Mouse (Mus musculus) adrenal gland, postnatal 14 days (tissue): ENCODE measurements around the gene Olfr304. TPM values are rescaled to one million over a fixed set of nuclear protein-coding genes. Genes with fewer than 3 reads are reported as not detected.
"Not testable (repeated sequence)": the region's sequence is repeated elsewhere in the genome, so short reads cannot be mapped to it uniquely, and the experiment has no call there.

Experiments used
- DNase-seq: peaks from one replicate; pipeline ENCODE4 v3.0.0; 2021; ENCODE audit warnings: mixed read lengths
- long read RNA-seq, 2 experiments: library from polyadenylated mRNA; stranded (forward); transcript quantifications; one replicate each; pipeline ENCODE4 v2.0.0; 2021
- total RNA-seq: library from RNA; stranded (reverse); gene quantifications from 2 replicates; pipeline ENCODE4 v1.2.3, GENCODE M21; 2021

Olfr304 gene
- total RNA-seq, result not detected in 2 replicates
- long read RNA-seq, experiment 1, result 0 reads
- long read RNA-seq, experiment 2, result 0 reads

- no peak for DNase-seq
Measured at GRCm38 (mm10) chr7:86386558-86386957, at the start of gene Olfr304. Olfr304 (minus strand) TSS chr7:86386658.

- no peak for DNase-seq
Measured at GRCm38 (mm10) chr7:86403546-86403945, 17.1 kb upstream of the Olfr304 start, which contains the start of gene Olfr301. Olfr301 (plus strand) TSS chr7:86403846.

- DNase-seq, result no peak
Measured at GRCm38 (mm10) chr7:86397689-86398088, 11.2 kb upstream of the Olfr304 start, which contains the start of gene Olfr303. Olfr303 (minus strand) TSS chr7:86397789.

- no peak for DNase-seq
Measured at GRCm38 (mm10) chr7:86385769-86386168, 689 bp downstream of the Olfr304 start.

- no peak for DNase-seq
Measured at GRCm38 (mm10) chr7:86366828-86367227, 19.6 kb downstream of the Olfr304 start, which contains the start of gene Olfr305. Olfr305 (minus strand) TSS chr7:86366928.

GRCm38 (mm10) chr7:86346296-86346695, 40.2 kb downstream of the Olfr304 start:
- DNase-seq, result not testable (repeated sequence)

GRCm38 (mm10) chr7:86344253-86344652, 42.2 kb downstream of the Olfr304 start:
- DNase-seq, result no peak

GRCm38 (mm10) chr7:86342881-86343565, 43.4 kb downstream of the Olfr304 start:
- DNase-seq, result no peak

- DNase-seq, result no peak
Measured at GRCm38 (mm10) chr7:86337486-86337885, 49.0 kb downstream of the Olfr304 start, which contains the start of gene Olfr307. Olfr307 (minus strand) TSS chr7:86337586.

Other genes with a start within 250 kb of the Olfr304 start
- gene Vmn2r75, start 214.9 kb downstream of the Olfr304 start, total RNA-seq, result not detected in 2 replicates
- not detected in 2 replicates for gene Vmn2r76, start 140.3 kb downstream of the Olfr304 start, total RNA-seq
- gene Olfr310, start 109.5 kb downstream of the Olfr304 start, total RNA-seq, result not detected in 2 replicates
- gene Olfr309, start 73.0 kb downstream of the Olfr304 start, total RNA-seq, result not detected in 2 replicates
- gene Olfr308, start 61.0 kb downstream of the Olfr304 start, total RNA-seq, result not detected in 2 replicates
- not detected in 2 replicates for gene Olfr307, start 49.1 kb downstream of the Olfr304 start, total RNA-seq
- gene Olfr305, start 19.7 kb downstream of the Olfr304 start, total RNA-seq, result not detected in 2 replicates
- gene Olfr303, start 11.1 kb upstream of the Olfr304 start, total RNA-seq, result not detected in 2 replicates
- gene Olfr301, start 17.2 kb upstream of the Olfr304 start, total RNA-seq, result not detected in 2 replicates
- gene Olfr299, start 73.3 kb upstream of the Olfr304 start, total RNA-seq, result not detected in 2 replicates
- not detected in 2 replicates for gene Olfr298, start 105.8 kb upstream of the Olfr304 start, total RNA-seq
- gene Olfr297, start 133.3 kb upstream of the Olfr304 start, total RNA-seq, result not detected in 2 replicates
- not detected in 2 replicates for gene Olfr295, start 197.2 kb upstream of the Olfr304 start, total RNA-seq
- gene Olfr294, start 230.0 kb upstream of the Olfr304 start, total RNA-seq, result not detected in 2 replicates